Comparison of ENCODE assay signal across 12 mouse cellular contexts in genomic region chr10:86368811-86369210, GRCm38 (mm10).
DNase-seq lines count a peak whose midpoint lies in the region; ATAC-seq lines count a peak whose summit lies in the region.
"Had no signal": no experiment of that assay in that cellular context is flagged by ENCODE, and none has a peak within 500 bp of the region (broad histone marks: within the 10 kb centered on the region; RNA-seq: fewer than 3 reads in every experiment).

No protein-coding gene starts in this region.

- H3K36me3 ChIP-seq in heart, embryonic 12.5 days: no peaks in the 10 kb centered on the region
- no peaks in the 10 kb centered on the region for H3K36me3 ChIP-seq in heart, embryonic 15.5 days
- no peaks in the 10 kb centered on the region for H3K36me3 ChIP-seq in kidney, embryonic 16.5 days (ENCODE audit: insufficient read depth, low read length)
- H3K36me3 ChIP-seq: liver, embryonic 15.5 days had no signal

- no peak overlapping the region for H3K4me3 ChIP-seq in heart, embryonic 12.5 days
- no peak overlapping the region for H3K4me3 ChIP-seq in heart, embryonic 15.5 days
- no peak overlapping the region for H3K4me3 ChIP-seq in kidney, embryonic 16.5 days (ENCODE audit: low read length)
- H3K4me3 ChIP-seq: liver, embryonic 15.5 days had no signal

- 65% methylated on average over 12 of the region's 12 CpGs for WGBS in heart, embryonic 12.5 days
- WGBS in heart, embryonic 15.5 days: 58% methylated on average over 12 of the region's 12 CpGs
- WGBS in kidney, embryonic 16.5 days: 15% methylated on average over 12 of the region's 12 CpGs

- DNase-seq in heart, adult 11 months: peak; percentile 98
- peak; percentile 80 for DNase-seq in lung, postnatal 36 days
- no peak for DNase-seq in thymus, postnatal 4 days
- DNase-seq in thymus, postnatal 14 days: no peak
- DNase-seq: B cell, adult 2 months; cerebellum, postnatal 25 days; gastrocnemius, postnatal 10 days had no signal

- H3K4me2 ChIP-seq in heart, embryonic 12.5 days: no peak overlapping the region
- H3K4me2 ChIP-seq in heart, embryonic 15.5 days: no peak overlapping the region
- H3K4me2 ChIP-seq in kidney, embryonic 16.5 days (replicated peaks; ENCODE audit: low read depth, low read length): no peak overlapping the region; the same call in 1 of the 2 replicates
- H3K4me2 ChIP-seq: liver, embryonic 15.5 days had no signal

- no peak for ATAC-seq in heart, embryonic 12.5 days (ENCODE audit: insufficient number of reproducible peaks, low FRiP score)
- peak; percentile 36; the same call in 1 of the 2 replicates for ATAC-seq in heart, embryonic 15.5 days (replicated peaks; ENCODE audit: insufficient number of reproducible peaks, insufficient read depth, low FRiP score, low read depth)
- ATAC-seq in kidney, embryonic 16.5 days (ENCODE audit: low FRiP score, low TSS enrichment): peak; percentile 82
- no peak for ATAC-seq in granulocyte monocyte progenitor cell, adult 5-6 weeks (replicated peaks; ENCODE audit: poor library complexity, severe bottlenecking)

- no peak overlapping the region for H3K27ac ChIP-seq in heart, embryonic 12.5 days (ENCODE audit: poor library complexity, severe bottlenecking)
- H3K27ac ChIP-seq in heart, embryonic 15.5 days: 0 out of 2 replicates have a peak overlapping the region, but pooled peaks have one; percentile 38
- H3K27ac ChIP-seq in kidney, embryonic 16.5 days (ENCODE audit: low read length): no peak overlapping the region
- H3K27ac ChIP-seq: liver, embryonic 15.5 days had no signal

- no peaks in the 10 kb centered on the region for H3K9me3 ChIP-seq in heart, embryonic 12.5 days (replicated peaks)
- H3K9me3 ChIP-seq in heart, embryonic 15.5 days (replicated peaks): no peaks in the 10 kb centered on the region
- no peaks in the 10 kb centered on the region for H3K9me3 ChIP-seq in kidney, embryonic 16.5 days (ENCODE audit: low read length)
- H3K9me3 ChIP-seq: liver, embryonic 15.5 days had no signal

- peaks cover 57% of the 10 kb centered on the region for H3K4me1 ChIP-seq in heart, embryonic 12.5 days (replicated peaks)
- H3K4me1 ChIP-seq in heart, embryonic 15.5 days (replicated peaks): peaks cover 64% of the 10 kb centered on the region
- peaks cover 35% of the 10 kb centered on the region for H3K4me1 ChIP-seq in kidney, embryonic 16.5 days (ENCODE audit: insufficient read depth, low read length)

- H3K9ac ChIP-seq in heart, embryonic 12.5 days: no peak overlapping the region
- no peak overlapping the region for H3K9ac ChIP-seq in heart, embryonic 15.5 days
- H3K9ac ChIP-seq in kidney, embryonic 16.5 days (replicated peaks; ENCODE audit: low read length): no peak overlapping the region
- H3K9ac ChIP-seq: liver, embryonic 15.5 days had no signal

- no peaks in the 10 kb centered on the region; the same call in 1 of the 2 replicates for H3K27me3 ChIP-seq in heart, embryonic 12.5 days (replicated peaks)
- H3K27me3 ChIP-seq in heart, embryonic 15.5 days: no peaks in the 10 kb centered on the region
- no peaks in the 10 kb centered on the region for H3K27me3 ChIP-seq in kidney, embryonic 16.5 days (ENCODE audit: insufficient read depth, low read length)

Comparison
In these comparisons a context has a peak if more than half of its experiments do, and no peak if none do; other contexts are left out.
1. ATAC-seq: peak in heart, embryonic 15.5 days (single experiment) and kidney, embryonic 16.5 days (single experiment); none in heart, embryonic 12.5 days (single experiment) and granulocyte monocyte progenitor cell, adult 5-6 weeks (single experiment).
2. DNase-seq: peak in heart, adult 11 months (single experiment) and lung, postnatal 36 days (single experiment); none in thymus, postnatal 4 days (single experiment) and thymus, postnatal 14 days (single experiment).